Mouse (Mus musculus) ES-E14 (cell line): Measurements from ENCODE around the gene Trio.

ENCODE experiments used
- CHD2 ChIP-seq: IDR thresholded peaks from 2 replicates; pipeline ENCODE4 v1.6.1; 2014; ENCODE audit warnings: mild to moderate bottlenecking, low read depth, low read length, inconsistent platforms
- ZNF384 ChIP-seq: IDR thresholded peaks from 2 replicates; pipeline ENCODE4 v1.6.1; 2012; ENCODE audit warnings: low read depth, low read length, inconsistent platforms

- TF ChIP-seq CHD2 (no peak), ZNF384 (no peak)
These were observed 80.8 kb downstream of the Trio start for GRCm38 (mm10) chr15:27944898-27945297.
